8 mouse cellular contexts compared by ENCODE assay signal in genomic region chr11:76570201-76570731, GRCm38 (mm10). TPM values are rescaled to one million over a fixed set of nuclear protein-coding genes. Genes with fewer than 3 reads are reported as not detected.
DNase-seq lines count a peak whose midpoint lies in the region; ATAC-seq and TF ChIP-seq lines count a peak whose summit lies in the region.

No protein-coding gene starts in this region.

- H3K9ac ChIP-seq in kidney, embryonic 14.5 days (ENCODE audit: low read depth, low read length): peak overlapping the region; percentile 72
- peak overlapping the region; percentile 77 for H3K9ac ChIP-seq in embryonic facial prominence, embryonic 14.5 days (ENCODE audit: low read depth, low read length)
- peak overlapping the region; percentile 56 for H3K9ac ChIP-seq in neural tube, embryonic 14.5 days (replicated peaks; ENCODE audit: low read depth, low read length)

- peak overlapping the region; percentile 61 for H3K4me3 ChIP-seq in kidney, embryonic 14.5 days (ENCODE audit: low read length)
- peak overlapping the region; percentile 70 for H3K4me3 ChIP-seq in embryonic facial prominence, embryonic 14.5 days (ENCODE audit: low read depth, low read length)
- peak overlapping the region; percentile 89 for H3K4me3 ChIP-seq in left cerebral cortex, adult 2 months
- peak overlapping the region; percentile 56 for H3K4me3 ChIP-seq in neural tube, embryonic 14.5 days (ENCODE audit: low read depth, low read length)

- no peak for ATAC-seq in kidney, embryonic 14.5 days (ENCODE audit: low FRiP score, low TSS enrichment)
- ATAC-seq in embryonic facial prominence, embryonic 14.5 days (ENCODE audit: low read depth): no peak
- no peak for ATAC-seq in neural tube, embryonic 14.5 days (ENCODE audit: low read depth)
- ATAC-seq in granulocyte monocyte progenitor cell, adult 5-6 weeks (replicated peaks; ENCODE audit: poor library complexity, severe bottlenecking): no peak

- intact Hi-C loops in left cerebral cortex, adult 2 months (cut with DNase I): loop anchor here (1.0 to 2.0 kb wide), 2 partner anchors 39 to 61 kb away; no protein-coding TSS in a partner anchor

- no peak for TF ChIP-seq CTCF in left cerebral cortex, adult 2 months (IDR thresholded peaks at IDR 0.05)

- H3K4me2 ChIP-seq in kidney, embryonic 14.5 days (replicated peaks; ENCODE audit: low read depth, low read length): peak overlapping the region; percentile 66
- H3K4me2 ChIP-seq in embryonic facial prominence, embryonic 14.5 days (ENCODE audit: low read depth, low read length): peak overlapping the region; percentile 97
- H3K4me2 ChIP-seq in neural tube, embryonic 14.5 days (ENCODE audit: low read depth, low read length): peak overlapping the region; percentile 88

- H3K27me3 ChIP-seq in kidney, embryonic 14.5 days (ENCODE audit: control insufficient read depth, insufficient read depth, low read length): no peaks in the 10 kb centered on the region
- H3K27me3 ChIP-seq in embryonic facial prominence, embryonic 14.5 days (replicated peaks; ENCODE audit: control insufficient read depth, insufficient read depth, low read length): 0 out of 2 replicates have a peak, but pooled peaks cover 4% of the 10 kb centered on the region
- H3K27me3 ChIP-seq in neural tube, embryonic 14.5 days (ENCODE audit: control insufficient read depth, insufficient read depth, low read length): no peaks in the 10 kb centered on the region

- H3K36me3 ChIP-seq in kidney, embryonic 14.5 days (ENCODE audit: control insufficient read depth, insufficient read depth, low read length): no peaks in the 10 kb centered on the region
- H3K36me3 ChIP-seq in embryonic facial prominence, embryonic 14.5 days (ENCODE audit: control insufficient read depth, insufficient read depth, low read length): no peaks in the 10 kb centered on the region
- no peaks in the 10 kb centered on the region for H3K36me3 ChIP-seq in neural tube, embryonic 14.5 days (ENCODE audit: control insufficient read depth, insufficient read depth, low read length)

- no peak overlapping the region for H3K27ac ChIP-seq in kidney, embryonic 14.5 days (ENCODE audit: low read depth, low read length)
- no peak overlapping the region for H3K27ac ChIP-seq in embryonic facial prominence, embryonic 14.5 days (replicated peaks; ENCODE audit: low read depth, low read length)
- peak overlapping the region; percentile 98 for H3K27ac ChIP-seq in left cerebral cortex, adult 2 months
- H3K27ac ChIP-seq in neural tube, embryonic 14.5 days (ENCODE audit: low read depth, low read length): no peak overlapping the region

- no peak for DNase-seq in kidney, adult 9 months
- DNase-seq in embryonic facial prominence, embryonic 14.5 days (ENCODE audit: low spot score): no peak
- peak; percentile 47 to 55 for DNase-seq in left cerebral cortex, adult 2 months (ENCODE audit: extremely low spot score in 1 of 2, low spot score in 2 of 2)
- DNase-seq in spleen, postnatal 36 days (ENCODE audit: low spot score in 2 of 2): no peak
- no peak for DNase-seq in cerebellum, adult 11-12 months

- H3K9me3 ChIP-seq in kidney, embryonic 14.5 days (ENCODE audit: control insufficient read depth, low read length): no peaks in the 10 kb centered on the region
- H3K9me3 ChIP-seq in embryonic facial prominence, embryonic 14.5 days (ENCODE audit: control insufficient read depth, low read length): no peaks in the 10 kb centered on the region
- H3K9me3 ChIP-seq in neural tube, embryonic 14.5 days (ENCODE audit: control insufficient read depth, low read length): no peaks in the 10 kb centered on the region

- WGBS in kidney, embryonic 14.5 days: 9% methylated on average over 10 of the region's 10 CpGs
- 11% methylated on average over 10 of the region's 10 CpGs for WGBS in embryonic facial prominence, embryonic 14.5 days
- WGBS in neural tube, embryonic 14.5 days: 6% methylated on average over 10 of the region's 10 CpGs

- peaks cover 32% of the 10 kb centered on the region for H3K4me1 ChIP-seq in kidney, embryonic 14.5 days (ENCODE audit: control insufficient read depth, insufficient read depth, low read length)
- H3K4me1 ChIP-seq in embryonic facial prominence, embryonic 14.5 days (ENCODE audit: control insufficient read depth, insufficient read depth, low read length): peaks cover 38% of the 10 kb centered on the region
- peaks cover 16% of the 10 kb centered on the region for H3K4me1 ChIP-seq in neural tube, embryonic 14.5 days (ENCODE audit: control insufficient read depth, insufficient read depth, low read length)

RNA-seq across cellular contexts. Expression of gene Abr, which starts 51.8 kb away (rescaled TPM):
- 31.8 and 57.7 TPM in 2 replicates for polyA plus RNA-seq in kidney, embryonic 14.5 days (2014; fragmentation: Nextera tagmentation; extraction: Ambion mirVana)
- 35.3 and 41.4 TPM in 2 replicates for polyA plus RNA-seq in embryonic facial prominence, embryonic 14.5 days (2014; fragmentation: Nextera tagmentation; extraction: Ambion mirVana)
- 100 to 1,000 TPM; 436 to 450 TPM for total RNA-seq in left cerebral cortex, adult 2 months (2021)
- polyA plus RNA-seq in neural tube, embryonic 14.5 days (2014; fragmentation: Nextera tagmentation; extraction: Ambion mirVana): 99.2 and 115 TPM in 2 replicates
- 39.3 and 53.0 TPM in 2 replicates for total RNA-seq in granulocyte monocyte progenitor cell, adult 5-6 weeks (2014; fragmentation: Nextera tagmentation)
- total RNA-seq in granulocyte monocyte progenitor cell, adult 5-6 weeks (2017): 48.2 and 54.3 TPM in 2 replicates

Comparison
In these comparisons a context has a peak if more than half of its experiments do, and no peak if none do; other contexts are left out.
1. DNase-seq: peak in left cerebral cortex, adult 2 months (2 of 2); none in kidney, adult 9 months (single experiment), embryonic facial prominence, embryonic 14.5 days (single experiment), spleen, postnatal 36 days (0 of 2) and cerebellum, adult 11-12 months (single experiment).
2. Peak in every context shown above with its lines, with median percentiles within 50 percentile points of each other: H3K4me2 ChIP-seq, H3K4me3 ChIP-seq and H3K9ac ChIP-seq.